Mouse (Mus musculus): ENCODE measurements at regions not wholly inside any gene's neighbourhood (a gene's known extent, or its start where the extent isn't known, plus 50 kb on each side); places are given as distances from the start of the nearest gene placed in this dataset.

DNA sequence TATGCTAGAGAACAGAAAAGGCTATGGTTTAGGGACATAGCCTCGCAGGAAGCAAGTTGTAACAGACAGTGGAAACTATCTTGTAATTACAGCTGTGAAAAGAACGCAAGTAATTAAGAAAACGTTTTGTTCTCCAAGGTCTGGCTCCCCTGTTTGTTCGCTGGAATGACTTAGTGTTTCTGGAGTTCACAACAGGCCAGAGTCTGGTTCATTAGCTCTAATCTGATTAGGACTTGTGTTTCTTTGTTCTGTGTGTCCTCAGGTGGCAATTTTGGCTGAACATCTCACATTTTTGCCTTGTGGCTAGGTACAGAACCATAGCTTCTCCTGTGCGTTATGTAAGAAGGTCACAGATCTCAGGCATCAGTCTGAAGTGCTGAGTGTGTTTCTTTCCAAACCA is 141.7 kb upstream of the Sgk1 start:
- DNase-seq: no peak

DNA sequence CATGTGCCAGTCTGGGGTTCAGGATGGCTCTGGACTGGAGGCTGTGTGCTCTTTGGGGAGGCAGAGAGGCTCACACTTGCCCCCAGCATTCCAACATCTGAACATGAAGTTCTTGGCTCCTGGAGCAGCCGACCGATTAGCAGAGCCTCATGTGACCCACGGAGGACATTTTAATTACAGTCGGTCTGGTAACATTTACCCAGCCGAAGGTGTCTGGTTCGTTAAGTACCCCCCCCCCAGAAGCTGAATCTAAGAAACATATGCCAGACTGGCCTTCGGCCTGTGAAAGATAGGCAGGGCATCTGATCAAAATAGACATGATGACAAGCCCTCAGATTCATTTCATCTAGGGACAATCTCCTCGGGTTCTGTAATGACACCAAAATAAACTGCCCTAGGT is 140.4 kb upstream of the Sgk1 start:
- no peak for DNase-seq

DNA sequence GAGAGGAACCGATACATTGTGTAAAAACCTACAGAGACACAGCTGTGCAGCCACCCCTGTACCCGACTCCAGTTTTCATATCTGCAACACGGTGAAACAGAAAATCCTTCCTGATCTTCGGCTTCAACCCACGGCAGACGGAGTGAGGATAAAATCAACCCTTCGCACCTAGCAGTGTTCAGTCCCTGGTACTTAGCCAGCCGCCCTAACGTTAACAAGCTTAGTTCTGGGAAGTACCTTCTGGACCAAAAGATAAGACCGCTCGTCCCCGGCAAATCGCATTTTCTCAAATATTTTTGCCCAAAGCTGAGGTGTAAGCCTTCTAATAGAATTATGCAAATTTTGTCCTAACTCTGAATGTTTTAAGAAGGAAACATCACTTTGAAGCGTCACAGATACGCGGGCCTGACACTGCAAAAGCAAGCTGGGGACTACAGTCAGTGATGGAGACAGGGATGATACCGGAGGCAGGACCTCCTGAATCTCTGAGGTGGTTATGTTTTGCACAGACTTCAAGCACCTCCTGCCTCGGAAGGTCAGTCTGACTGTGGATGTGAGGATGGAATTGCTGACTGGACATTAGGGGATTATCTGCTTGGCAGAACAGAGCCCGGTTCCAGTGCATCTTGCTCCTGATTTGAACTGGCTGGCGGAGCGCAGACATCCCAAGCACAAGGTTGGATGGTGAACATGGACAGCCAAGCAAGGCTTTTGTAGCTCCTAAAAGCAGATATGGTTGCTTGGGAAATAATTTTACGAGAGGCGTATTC is 139.8 kb upstream of the Sgk1 start:
- DNase-seq: no peak

DNA sequence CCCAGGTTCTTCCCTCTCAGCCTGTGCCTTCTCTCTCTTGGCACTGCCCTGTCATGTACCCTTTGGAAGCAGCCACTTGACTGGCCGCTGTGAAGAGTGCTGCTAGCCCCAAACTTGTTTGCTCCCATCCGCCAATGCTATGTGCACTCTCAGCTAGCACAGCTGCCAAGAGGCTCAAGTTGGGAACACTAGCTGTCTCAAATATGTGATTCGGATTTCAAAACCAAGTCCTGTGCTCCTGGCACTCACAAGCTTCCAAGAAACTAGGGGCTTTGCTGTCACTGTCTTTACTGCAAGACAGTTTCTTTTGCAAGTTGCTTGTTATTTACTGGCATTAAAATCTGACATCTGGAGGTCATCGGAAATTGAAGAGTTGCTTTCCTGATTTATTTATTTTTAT is 138.6 kb upstream of the Sgk1 start:
- no peak for DNase-seq

DNA sequence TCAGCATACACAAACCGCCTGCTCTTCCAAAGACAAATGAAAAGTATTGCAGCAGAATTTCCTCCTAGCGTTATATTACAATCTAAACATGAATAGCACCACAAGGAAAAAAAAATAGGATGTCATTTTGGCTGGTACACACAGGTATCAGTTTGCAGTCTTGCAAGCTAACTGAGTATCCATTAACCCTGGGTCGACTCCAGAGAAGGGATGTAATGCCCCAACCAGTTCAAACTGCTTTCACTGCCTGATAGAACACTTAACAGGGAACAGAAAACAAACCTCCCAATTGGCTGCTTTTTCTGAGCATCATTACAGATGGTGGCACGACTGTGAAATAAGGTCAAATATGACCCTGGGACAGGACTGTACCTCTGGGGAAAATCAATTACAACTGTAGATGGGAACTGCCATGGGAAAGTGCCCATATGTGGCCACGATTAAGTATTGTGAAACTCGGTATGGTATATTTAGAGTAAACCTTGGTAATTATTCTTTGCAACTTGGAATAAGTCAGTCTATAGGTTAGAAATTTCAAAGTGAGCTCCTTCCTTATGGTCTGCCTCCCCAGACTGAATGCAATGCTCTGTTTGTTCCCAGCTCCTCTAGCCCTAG is 137.5 kb upstream of the Sgk1 start:
- DNase-seq: no peak

DNA sequence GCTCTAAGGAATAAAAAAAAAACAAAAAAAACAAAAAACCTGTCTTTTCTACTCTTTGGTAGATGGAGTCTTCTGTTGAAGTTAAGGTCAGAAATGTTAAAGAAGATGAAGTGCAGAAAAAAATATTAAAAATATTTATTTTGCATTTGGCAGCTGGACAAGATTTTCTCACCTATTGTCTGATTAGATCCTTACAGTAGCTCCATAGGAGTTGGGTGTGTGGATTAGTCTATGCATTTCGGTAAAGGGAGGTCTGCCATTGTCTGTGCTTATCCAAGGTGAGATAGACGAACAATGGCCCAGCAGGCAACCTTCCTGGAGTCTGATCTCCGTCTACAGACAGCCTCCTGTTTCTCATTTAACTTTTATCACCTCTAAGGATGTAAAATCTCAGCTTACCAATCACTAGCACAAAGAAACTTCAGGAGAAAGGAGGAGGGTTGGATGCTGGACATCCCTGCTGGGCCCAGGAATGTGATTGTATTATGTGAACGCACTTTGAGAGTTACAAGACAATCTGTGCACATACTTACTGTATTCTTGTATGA is 136.0 kb upstream of the Sgk1 start:
- no peak for DNase-seq

DNA sequence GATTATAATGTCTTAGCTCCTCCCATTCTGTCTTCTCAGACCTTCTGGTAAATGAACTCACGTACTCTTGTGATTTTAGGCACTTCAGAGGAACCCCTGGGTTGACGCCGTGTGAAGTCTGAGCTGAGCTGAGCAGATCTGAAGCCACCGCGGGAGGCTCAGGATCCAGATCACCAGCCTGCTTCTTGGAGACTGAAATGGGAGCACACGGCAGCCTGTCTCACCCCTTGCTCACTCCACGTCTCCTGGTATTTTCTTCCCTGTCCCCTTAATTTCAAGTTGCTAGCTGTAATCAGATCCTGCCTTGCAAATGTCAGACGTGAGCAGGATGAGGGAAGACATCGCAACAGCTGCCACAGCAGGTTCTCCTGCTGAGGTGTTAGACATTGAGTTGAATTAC is 135.3 kb upstream of the Sgk1 start:
- no peak for DNase-seq

DNA sequence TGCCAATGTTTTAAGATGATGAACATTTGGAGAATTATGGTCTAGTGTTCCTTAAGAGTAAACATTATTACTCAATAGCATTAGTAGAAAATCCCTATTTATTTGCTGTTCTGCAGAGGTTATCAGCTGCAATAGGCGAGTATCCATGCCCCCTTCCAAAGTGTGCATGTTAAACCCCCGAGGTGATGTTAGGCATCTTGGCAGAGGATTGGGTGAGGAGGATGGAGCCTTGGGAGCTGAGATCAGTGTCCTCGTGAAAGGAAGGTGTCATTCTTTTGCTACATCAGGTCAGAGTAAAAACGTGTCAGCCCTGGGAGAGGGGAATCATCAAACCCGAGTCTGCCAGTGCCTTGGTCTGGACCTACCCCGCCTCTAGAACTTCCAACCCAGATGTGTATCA is 130.7 kb upstream of the Sgk1 start:
- DNase-seq: no peak

DNA sequence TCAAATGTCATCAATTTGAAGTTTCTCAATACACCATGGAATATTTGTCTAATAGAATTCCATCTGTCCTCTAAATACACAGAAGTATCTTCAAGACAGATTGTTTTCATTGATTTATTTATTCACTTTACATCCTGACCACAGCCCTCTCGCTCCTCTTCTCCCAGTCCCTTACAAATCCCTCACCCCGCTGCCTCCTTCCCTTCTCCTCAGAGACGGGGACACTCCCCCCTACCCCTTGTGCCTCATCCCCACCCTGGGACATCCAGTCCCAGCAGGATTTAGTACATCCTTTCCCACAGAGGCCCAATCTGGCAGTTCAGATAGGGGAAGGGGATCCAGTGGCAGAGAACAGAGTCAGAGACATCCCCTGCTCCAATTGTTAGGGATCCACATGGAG is 129.6 kb upstream of the Sgk1 start:
- no peak for DNase-seq

DNA sequence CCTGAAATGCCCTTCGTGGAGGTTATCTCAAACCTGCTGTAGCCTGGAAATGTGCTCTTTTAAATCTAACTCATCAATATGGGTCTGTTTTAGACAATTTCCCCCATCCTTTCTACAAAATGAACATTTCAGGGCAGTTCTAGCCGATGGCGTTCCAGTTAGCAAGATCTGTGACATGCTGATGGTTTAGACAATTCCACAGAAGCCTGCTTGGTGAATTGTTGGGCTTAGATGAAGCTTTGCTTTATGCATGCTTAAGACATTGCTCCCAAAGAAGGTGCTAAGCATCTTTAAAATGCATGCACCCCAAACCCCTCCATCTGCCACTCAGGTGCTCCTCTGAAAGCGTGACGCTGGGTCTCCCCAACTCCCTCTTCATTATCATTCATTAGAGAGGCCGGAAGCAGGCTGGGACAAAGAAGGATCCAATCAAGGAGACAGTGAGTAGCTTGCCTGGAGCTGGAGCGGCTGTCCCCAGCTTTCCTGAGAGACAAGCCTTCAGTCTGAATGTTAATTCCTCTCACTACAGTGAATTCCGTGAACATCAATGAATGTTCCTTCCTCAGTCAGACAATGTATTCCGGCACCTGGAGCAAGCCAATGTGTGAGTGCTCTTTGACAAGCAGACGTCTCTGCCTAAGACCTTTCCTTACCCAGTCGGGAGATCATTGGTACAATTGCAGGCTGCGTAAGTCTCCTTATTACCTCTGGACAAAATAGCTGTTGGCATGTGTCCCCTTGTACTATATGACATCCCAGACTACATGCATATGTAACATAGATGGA is 127.0 kb upstream of the Sgk1 start:
- no peak for DNase-seq

DNA sequence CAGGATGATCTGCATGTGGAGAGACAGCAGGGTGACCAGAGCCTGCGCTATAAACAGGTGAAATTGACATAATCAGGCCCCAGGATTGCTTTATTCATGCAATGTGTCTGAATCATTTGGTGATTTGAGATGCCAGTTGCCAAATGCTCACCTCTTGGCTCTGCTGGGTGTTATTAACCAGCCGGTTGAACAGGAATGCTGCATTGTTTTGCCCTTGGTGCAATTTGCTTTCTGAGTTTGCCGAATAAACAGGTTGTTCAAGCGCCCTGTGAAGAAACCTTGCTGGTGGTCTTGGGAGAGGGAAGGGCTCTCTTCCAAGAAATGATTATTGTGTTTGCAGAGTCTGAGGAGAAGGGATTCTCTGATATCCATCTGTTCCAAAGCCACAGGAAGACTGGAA is 126.3 kb upstream of the Sgk1 start:
- DNase-seq: no peak

DNA sequence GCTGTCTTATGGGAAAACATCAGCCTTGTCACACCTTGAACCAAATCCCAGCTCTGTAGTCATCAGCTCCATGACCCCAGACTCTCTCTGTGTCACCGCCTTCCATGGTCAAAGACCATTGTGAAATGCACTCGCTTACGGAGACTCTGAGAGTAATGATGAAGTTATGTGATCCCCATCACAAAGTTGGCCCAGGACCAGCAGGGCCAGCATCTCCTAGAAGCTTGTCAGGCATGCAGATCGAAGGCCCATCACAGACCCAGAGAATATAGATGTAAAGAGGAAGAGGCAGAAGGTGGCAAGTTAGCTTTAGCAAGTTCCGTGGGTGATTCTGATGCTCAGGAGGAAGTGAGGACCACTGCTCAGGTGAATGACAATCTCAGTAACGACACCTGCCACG is 125.2 kb upstream of the Sgk1 start:
- no peak for DNase-seq

DNA sequence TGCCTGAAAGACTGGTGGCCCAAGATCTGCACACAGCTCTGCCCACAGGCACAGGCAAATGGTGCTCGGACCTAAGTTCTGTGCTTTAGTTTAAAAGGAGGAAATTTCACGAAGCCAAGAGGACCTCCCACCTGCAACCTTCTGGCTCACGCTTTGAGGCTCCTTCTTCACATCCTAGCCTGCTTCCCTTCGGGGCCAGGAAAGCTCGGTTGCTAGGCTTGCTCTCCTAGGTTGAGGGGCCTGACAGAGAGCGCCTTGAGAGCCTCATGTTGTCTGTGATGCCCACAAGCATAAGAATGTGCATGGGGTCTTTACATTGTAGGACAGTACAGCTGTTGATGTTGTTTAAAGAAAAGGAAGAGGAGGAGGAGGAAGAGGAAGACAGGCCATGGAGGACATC is 123.9 kb upstream of the Sgk1 start:
- DNase-seq: no peak

DNA sequence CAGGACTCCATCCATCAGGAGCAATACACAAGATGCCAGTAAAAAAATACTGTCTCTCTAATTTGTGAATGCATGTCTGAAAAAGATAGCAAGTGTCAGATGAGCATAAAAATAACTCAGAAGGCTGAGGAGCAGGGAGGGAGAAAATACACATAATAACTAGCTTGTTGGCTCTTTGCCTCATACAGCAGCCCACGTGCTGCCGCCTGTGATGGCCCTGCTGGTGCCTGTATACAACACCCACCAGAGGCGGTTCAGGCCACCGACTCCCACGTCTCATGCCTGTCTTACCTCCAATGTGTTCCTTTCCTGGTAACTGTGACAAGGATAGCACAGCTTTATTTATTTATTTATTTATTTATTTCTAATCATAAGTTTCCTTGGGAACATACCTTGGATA is 119.5 kb upstream of the Sgk1 start:
- DNase-seq: no peak

DNA sequence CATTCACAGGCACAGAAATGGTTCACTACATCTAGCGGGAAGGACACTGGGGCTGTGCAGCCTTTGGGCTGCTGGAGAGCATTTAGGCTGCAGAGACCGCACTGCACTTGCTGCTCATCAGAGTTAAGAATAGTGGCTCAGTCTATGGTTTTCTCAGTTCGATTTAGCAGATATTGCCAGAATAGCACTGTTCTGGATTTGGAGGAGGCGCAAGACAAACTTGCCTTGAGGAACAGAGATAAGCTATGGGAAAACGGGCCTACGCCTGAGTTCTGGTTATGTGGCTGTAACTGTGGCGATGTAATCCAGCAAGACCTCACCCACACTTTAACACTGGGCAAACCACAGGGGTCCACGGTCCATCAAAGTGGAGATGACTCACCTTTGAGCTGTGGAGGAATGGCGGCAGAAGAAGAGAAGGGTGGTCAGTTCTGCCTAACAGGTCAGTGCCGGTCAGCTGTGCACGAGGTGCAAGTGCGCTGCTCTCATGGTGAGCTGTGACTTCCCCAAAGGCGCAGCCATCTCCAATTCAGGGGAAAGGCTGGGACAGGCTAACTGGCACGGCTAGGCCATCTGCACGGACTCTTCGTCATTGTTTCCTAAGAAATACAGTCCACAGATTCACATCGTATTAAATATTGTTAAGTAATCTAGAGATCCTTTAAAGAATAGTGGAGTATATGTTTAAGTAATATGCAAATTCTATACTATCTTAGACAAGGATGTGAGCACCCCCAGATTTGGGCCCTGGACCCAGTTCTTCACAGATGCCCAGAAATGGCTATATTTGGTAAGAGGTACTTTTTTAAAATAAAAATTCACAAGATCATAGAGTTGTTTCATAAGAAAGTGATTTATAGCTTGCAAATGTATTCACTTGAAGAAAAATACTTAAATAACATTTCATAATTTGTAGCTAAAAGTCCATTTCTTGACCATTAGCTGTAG is 118.7 kb upstream of the Sgk1 start:
- no peak for DNase-seq

DNA sequence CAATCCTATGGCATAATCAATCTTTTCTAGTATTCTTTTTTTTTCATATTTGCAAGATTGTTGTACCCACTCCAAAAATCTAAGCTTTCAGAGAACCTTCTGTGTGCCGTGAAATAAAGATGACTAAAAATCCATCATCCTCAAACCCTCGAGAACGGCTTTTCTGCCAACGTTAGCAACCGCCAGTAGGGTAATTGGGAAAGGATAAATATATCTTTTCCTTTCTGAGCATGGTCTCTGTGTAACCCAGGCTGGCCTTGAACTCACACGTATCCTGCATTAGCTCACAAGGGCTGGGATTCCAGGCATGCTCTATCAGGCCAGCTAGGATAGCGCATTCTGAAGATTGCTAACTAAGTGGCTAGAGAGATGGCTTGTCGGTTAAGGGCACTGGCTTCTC is 117.9 kb upstream of the Sgk1 start:
- no peak for DNase-seq

DNA sequence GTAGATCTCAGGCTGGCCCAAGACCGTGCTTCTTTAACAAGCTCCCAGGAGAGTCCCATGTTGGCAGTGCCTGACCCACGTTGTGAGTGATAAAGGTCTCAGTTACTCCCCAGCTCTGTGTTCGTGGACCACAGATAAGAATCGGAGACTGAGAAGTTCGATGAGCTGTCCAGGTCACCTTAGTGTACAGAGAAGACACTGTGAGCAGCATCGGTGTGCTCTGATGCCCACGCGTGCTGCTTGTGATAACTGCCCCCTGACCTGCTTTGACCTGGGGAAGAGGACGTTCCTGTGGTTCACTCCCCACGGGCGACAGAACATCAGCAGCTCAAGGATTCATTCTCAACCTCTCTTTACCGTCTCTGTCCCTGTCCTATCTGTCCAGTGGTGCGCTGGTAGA is 117.1 kb upstream of the Sgk1 start:
- no peak for DNase-seq

DNA sequence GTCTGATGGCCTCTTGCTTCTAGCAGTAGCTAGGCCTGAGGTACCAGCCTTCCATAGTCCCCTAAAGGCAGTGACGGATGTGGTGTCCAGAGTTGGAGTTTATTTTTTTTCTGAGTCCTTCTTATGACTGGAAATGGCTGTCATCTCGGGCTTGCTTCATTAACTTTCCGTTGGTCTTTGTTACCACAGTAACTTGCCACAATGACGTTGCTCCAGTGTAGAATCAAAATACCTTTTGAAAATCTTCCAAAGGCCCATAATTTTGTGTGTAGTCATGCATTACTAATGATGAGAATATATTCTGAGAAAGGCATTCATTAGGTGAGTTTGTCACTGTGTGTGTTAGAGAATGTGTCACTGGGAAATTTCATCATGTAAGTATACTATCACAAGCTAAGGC is 108.4 kb upstream of the Sgk1 start:
- DNase-seq: no peak

DNA sequence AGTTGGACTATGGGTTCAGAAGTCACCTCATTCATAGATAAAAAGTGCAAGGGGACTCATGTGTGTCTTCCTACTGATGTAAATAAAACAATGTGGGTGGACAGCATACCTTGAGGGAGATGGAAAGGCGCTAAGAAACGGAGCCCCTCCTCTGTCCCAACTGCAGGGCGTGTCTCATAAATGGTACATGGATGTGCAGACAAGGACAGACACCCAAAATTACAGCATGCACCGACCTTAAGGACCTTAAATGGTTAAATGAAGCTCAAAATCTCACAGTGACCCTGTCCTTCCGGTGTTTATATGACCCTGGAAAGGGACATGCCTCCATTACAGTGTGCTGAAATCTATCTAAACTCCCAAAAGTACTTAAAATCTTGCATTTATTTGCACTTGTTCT is 106.5 kb upstream of the Sgk1 start:
- DNase-seq: no peak

DNA sequence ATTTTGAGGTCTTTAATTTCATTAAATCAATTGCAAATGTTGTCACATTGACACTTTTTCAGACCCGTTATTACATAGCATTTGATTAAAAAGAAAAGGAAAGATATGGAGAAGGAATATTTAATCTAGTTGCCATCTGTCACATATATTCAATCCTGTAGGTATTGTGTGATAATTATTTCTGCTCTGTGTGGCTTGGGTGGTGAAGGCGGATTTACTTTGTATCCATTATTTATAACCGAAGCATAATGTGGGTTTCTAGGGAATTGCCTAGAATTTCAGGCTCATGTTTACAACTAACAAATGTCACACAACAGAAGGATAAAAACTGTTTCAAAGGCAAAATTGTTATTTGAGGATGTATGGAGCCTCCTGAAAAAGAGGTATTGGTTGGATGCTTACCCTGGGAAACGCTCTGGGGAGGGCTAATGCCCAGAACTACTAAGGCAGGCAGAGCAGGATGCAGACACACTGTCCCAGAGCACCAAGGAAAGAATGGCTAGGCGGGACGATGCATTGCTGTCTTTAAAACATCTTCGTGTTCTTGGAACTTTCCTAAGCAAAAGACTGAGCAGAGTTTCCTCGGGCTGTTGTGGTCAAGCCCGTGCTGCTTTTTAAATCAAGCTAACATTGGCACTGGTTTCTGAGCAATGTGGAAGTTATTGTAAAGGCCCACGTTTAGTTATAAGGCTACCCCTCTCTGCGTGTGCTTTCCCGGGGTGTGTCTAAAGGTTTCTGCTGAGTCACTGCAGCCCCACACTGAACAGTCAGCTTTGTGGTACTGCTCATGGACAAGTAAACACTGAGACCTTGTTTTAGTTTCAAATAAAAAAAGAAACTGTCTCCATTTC is 105.8 kb upstream of the Sgk1 start:
- no peak for DNase-seq

DNA sequence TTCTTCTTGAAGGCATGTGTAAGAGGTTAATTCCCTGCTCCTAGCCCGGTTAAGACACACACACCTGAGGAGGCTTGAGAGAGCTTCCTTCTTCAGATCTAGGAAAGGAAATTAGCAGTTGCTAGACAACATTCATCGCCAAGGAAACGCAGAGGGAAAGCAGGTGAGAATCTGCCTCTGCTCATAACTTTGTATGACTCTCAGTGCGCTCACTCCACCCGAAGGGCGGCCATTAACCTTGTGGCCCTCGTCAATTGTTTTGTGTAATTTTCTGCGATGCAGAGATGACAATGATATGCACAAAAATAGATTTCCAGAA is 105.3 kb upstream of the Sgk1 start:
- no peak for DNase-seq

DNA sequence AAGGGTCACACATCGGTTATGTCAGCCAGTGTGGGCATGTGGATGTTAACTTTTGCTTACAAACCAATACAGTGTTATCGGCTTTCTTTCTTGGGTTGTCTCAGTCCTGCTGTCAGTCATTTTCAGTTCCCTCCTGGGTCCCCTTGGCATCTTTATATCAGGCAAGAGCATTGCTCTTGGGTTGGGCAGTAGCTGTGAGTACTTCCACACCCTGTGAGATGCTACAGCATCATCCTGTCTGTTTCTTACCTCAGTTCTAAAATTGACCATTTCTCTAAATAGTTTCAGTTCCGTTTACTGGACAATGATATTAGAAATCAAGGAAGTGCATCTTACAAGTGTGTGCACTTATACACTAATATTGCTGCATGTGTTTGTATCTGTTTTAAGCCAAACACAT is 104.9 kb upstream of the Sgk1 start:
- no peak for DNase-seq
